In genomic region chr13:102947546-102947945, GRCm38 (mm10) we compare ENCODE assay signal across 17 mouse cellular contexts.
DNase-seq lines count a peak whose midpoint lies in the region; TF ChIP-seq lines count a peak whose summit lies in the region.
"Had no signal": no experiment of that assay in that cellular context is flagged by ENCODE, and none has a peak within 500 bp of the region (broad histone marks: within the 10 kb centered on the region; RNA-seq: fewer than 3 reads in every experiment).

No protein-coding gene starts in this region.

- H3K4me1 ChIP-seq in lung, adult 2 months (ENCODE audit: control insufficient read depth, insufficient read depth, low read length): no peaks in the 10 kb centered on the region
- H3K4me1 ChIP-seq: embryonic facial prominence, embryonic 15.5 days; limb, embryonic 13.5 days had no signal

- no peak overlapping the region for H3K4me3 ChIP-seq in lung, adult 2 months (replicated peaks; ENCODE audit: extremely low read depth, low read depth, low read length)
- H3K4me3 ChIP-seq: embryonic facial prominence, embryonic 15.5 days; heart, embryonic 13.5 days; hindbrain, embryonic 12.5 days; limb, embryonic 13.5 days had no signal

- intact Hi-C loops in heart, postnatal 10 days (cut with DNase I): no loop called here
- intact Hi-C loops in heart, postnatal 25 days (cut with DNase I): no loop called here
- intact Hi-C loops in heart, postnatal 36 days (cut with DNase I): no loop called here

- no peak for TF ChIP-seq POLR2A in lung, adult 2 months (IDR thresholded peaks at IDR 0.05; ENCODE audit: borderline replicate concordance, extremely low read depth, low read depth, low read length)

- no peak for TF ChIP-seq CTCF in lung, adult 2 months (IDR thresholded peaks at IDR 0.05; ENCODE audit: insufficient read depth, low read length)

- 58% methylated on average over 2 of the region's 2 CpGs for WGBS in lung, adult 2 months

- peak; percentile 19 to 34 for DNase-seq in cerebellum, postnatal 10 days
- DNase-seq in cerebellum, adult 11-12 months: no peak
- peak; percentile 57 for DNase-seq in heart, postnatal 10 days
- no peak for DNase-seq in heart, postnatal 25 days (ENCODE audit: low spot score)
- DNase-seq in lung, postnatal 14 days: peak; percentile 16
- no peak for DNase-seq in lung, adult 2 months
- DNase-seq in heart, postnatal 36 days: peak; percentile 25 to 41
- DNase-seq in layer of hippocampus, adult 9-11 months: no peak
- DNase-seq: cerebellum, adult 9-10 months; kidney, adult 8-10 months; kidney, postnatal 14 days; retina, postnatal 1 day; thymus, adult 2 months had no signal

Comparison
In these comparisons a context has a peak if more than half of its experiments do, and no peak if none do; other contexts are left out.
1. DNase-seq: peak in cerebellum, postnatal 10 days (2 of 2), heart, postnatal 10 days (2 of 2), lung, postnatal 14 days (single experiment) and heart, postnatal 36 days (2 of 2); none in cerebellum, adult 11-12 months (single experiment), heart, postnatal 25 days (single experiment), lung, adult 2 months (single experiment) and layer of hippocampus, adult 9-11 months (single experiment).